Mouse (Mus musculus) embryonic fibroblast, embryonic 13.5 days (primary cell): ENCODE measurements at regions not wholly inside any gene's neighbourhood (a gene's known extent, or its start where the extent isn't known, plus 50 kb on each side); places are given as distances from the start of the nearest gene placed in this dataset.
A peak's percentile ranks its signal among the peaks of the same experiment; 100 is the strongest.

Source experiments
- H3K27ac ChIP-seq: 2 replicates; pipeline ENCODE4 v1.5.1; 2012; ENCODE audit warnings: low read length, control low read depth, inconsistent platforms; ENCODE audit not compliant: insufficient read depth
- H3K4me1 ChIP-seq: 2 replicates; pipeline ENCODE4 v1.6.1; 2011; ENCODE audit warnings: low read length; ENCODE audit not compliant: control insufficient read depth, insufficient read depth
- H3K4me3 ChIP-seq: 2 replicates; pipeline ENCODE4 v1.5.1; 2011; ENCODE audit warnings: mild to moderate bottlenecking, control low read depth, low read length; ENCODE audit not compliant: insufficient read depth
- CTCF ChIP-seq: IDR thresholded peaks from 2 replicates; pipeline ENCODE4 v1.5.1; 2011; ENCODE audit warnings: mild to moderate bottlenecking, control low read depth, low read length, moderate library complexity, borderline replicate concordance; ENCODE audit not compliant: insufficient read depth
- POLR2A ChIP-seq: IDR thresholded peaks from 2 replicates; pipeline ENCODE4 v1.6.1; 2011; ENCODE audit warnings: low read depth, mild to moderate bottlenecking, control low read depth, low read length, moderate library complexity

- no peak overlapping the region for H3K4me3 ChIP-seq
- TF ChIP-seq CTCF (no peak), POLR2A (no peak)
Measured at GRCm38 (mm10) chr1:108339827-108340226, 750.0 kb downstream of the Serpinb8 start.

DNA sequence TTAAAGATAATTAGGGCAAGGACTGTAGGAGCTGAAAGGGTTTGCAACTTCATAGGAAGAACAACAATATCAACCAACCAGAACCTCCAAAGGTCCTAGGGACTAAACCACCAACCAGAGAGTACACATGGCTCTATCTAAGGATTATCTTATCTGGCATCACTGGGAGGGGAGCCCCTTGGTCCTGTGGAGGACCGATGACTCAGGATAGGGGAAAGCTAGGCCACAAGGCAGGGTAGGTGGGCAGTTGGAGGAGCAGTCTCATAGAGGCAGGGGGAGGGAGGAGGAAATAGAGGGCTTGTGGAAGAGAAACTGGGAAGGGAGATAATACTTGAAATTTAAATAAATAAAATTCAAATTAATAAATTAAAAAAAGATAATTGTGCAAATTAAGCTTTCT, 751.5 kb downstream of the Serpinb8 start:
- TF ChIP-seq CTCF (no peak), POLR2A (no peak)
- Histone ChIP-seq H3K27ac (no peak overlapping the region), H3K4me3 (no peak overlapping the region), H3K4me1 (no peaks in the 10 kb centered on the region)

More at GRCm38 (mm10) chr1:108339827-108340226, 750.0 kb downstream of the Serpinb8 start:
- no peaks in the 10 kb centered on the region for H3K4me1 ChIP-seq
- H3K27ac ChIP-seq = no peak overlapping the region

DNA sequence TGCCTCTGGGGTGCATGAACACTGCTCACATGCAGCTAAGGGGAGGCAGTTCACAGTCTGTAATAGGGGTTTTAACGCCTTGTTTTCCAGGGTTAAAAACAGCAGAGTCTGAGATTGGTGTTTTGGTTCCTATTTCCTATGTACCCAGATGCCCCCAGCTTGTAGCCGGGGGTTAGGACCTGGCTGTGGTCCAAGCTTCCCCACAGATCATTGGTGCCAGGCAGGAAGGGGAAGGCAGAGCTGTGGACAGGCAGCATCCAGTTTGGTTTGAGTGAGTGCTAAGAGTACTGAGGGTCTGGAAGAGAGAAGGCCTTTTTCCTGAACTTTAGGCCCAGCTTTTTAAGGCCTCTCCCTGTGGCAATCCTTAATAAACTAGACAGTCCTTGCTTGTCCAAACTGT, 774.0 kb downstream of the Serpinb8 start:
- no peaks in the 10 kb centered on the region for H3K4me1 ChIP-seq
- no peak overlapping the region for H3K4me3 ChIP-seq
- TF ChIP-seq POLR2A = no peak
- TF ChIP-seq CTCF = no peak
- no peak overlapping the region for H3K27ac ChIP-seq

GRCm38 (mm10) chr1:108369904-108370600, 780.2 kb downstream of the Serpinb8 start:
- H3K4me3 ChIP-seq = no peak overlapping the region
- peak overlapping the region; percentile 57; the same call in 1 of the 2 replicates for H3K27ac ChIP-seq
- H3K4me1 ChIP-seq = no peaks in the 10 kb centered on the region
- TF ChIP-seq POLR2A (no peak), CTCF (no peak)

DNA sequence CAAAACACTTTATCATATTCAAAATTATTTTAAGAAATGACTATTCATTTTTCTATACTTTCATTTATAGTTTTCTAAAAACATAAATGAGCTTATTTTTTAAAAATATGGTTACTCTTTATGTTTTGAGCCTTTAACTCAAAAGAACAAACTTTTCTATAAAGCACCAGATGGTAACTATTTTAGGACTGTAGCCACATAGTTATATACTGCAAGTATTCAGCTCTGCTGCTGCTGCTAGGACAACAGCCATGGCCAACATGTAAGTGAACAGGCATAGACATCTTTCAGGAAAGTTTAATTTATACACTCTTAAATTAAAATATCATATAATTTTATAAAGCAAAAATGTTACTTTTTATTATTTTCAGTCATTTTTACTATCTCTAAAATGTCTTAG, 800.1 kb downstream of the Serpinb8 start:
- TF ChIP-seq POLR2A = no peak
- TF ChIP-seq CTCF = no peak
- no peaks in the 10 kb centered on the region for H3K4me1 ChIP-seq
- no peak overlapping the region for H3K4me3 ChIP-seq
- no peak overlapping the region for H3K27ac ChIP-seq

DNA sequence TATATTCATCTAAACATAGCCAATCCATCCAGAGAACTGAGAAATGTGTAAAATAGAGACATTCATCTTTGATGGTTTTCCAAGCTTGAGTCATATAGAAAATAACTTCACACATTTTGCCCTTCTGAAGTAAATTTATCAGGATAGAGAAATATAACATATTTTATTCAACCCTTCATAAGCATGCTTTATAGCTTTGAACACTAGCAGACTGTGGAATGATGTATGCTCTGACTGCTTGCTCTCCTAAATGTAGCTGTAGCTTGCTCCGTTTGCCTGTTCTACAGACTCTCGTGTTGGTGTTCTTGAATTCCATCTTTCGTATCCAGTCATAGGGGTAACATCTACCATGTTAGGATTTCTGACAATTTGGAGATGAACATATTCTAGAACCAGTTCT, 800.7 kb downstream of the Serpinb8 start:
- Histone ChIP-seq H3K27ac (no peak overlapping the region), H3K4me3 (no peak overlapping the region), H3K4me1 (no peaks in the 10 kb centered on the region)
- TF ChIP-seq CTCF = no peak
- no peak for TF ChIP-seq POLR2A

- no peak overlapping the region for H3K27ac ChIP-seq
- H3K4me3 ChIP-seq = no peak overlapping the region
- TF ChIP-seq CTCF (no peak), POLR2A (no peak)
- no peaks in the 10 kb centered on the region for H3K4me1 ChIP-seq
Measured at GRCm38 (mm10) chr1:108439845-108440244, 850.0 kb downstream of the Serpinb8 start.

GRCm38 (mm10) chr1:108452776-108453175, 863.0 kb downstream of the Serpinb8 start:
- no peak for TF ChIP-seq CTCF
- no peak for TF ChIP-seq POLR2A
- Histone ChIP-seq H3K27ac (no peak overlapping the region), H3K4me3 (no peak overlapping the region), H3K4me1 (no peaks in the 10 kb centered on the region)

- Histone ChIP-seq H3K27ac (no peak overlapping the region), H3K4me1 (no peaks in the 10 kb centered on the region), H3K4me3 (no peak overlapping the region)
- TF ChIP-seq POLR2A (no peak), CTCF (no peak)
Measured at GRCm38 (mm10) chr1:108472031-108472430, 882.2 kb downstream of the Serpinb8 start.

- no peak overlapping the region for H3K27ac ChIP-seq
- no peaks in the 10 kb centered on the region for H3K4me1 ChIP-seq
- TF ChIP-seq CTCF (no peak), POLR2A (no peak)
- H3K4me3 ChIP-seq = no peak overlapping the region
Measured at GRCm38 (mm10) chr1:108498854-108499253, 909.0 kb downstream of the Serpinb8 start.
